Mouse (Mus musculus): ENCODE results near the gene Socs4.
A peak's percentile ranks its signal among the peaks of the same experiment; 100 is the strongest.

Socs4 gene

GRCm38 (mm10) chr14:47291772-47292171 is 15.0 kb downstream of the Socs4 start:
- no peak for DNase-seq

- DNase-seq = no peak
Observed at GRCm38 (mm10) chr14:47294136-47294535, 17.4 kb downstream of the Socs4 start.

- no peak for DNase-seq
Observed at GRCm38 (mm10) chr14:47296232-47296631, 19.5 kb downstream of the Socs4 start.

- DNase-seq = peak; percentile 92
Observed at GRCm38 (mm10) chr14:47297785-47298407, 21.2 kb downstream of the Socs4 start, which contains the start of gene Mapk1ip1l. Mapk1ip1l (plus strand) TSS chr14:47298266.

- DNase-seq = peak; percentile 54
Observed at GRCm38 (mm10) chr14:47298408-47298792, 21.7 kb downstream of the Socs4 start.

- peak; percentile 57 for DNase-seq
Observed at GRCm38 (mm10) chr14:47298819-47299261, 22.1 kb downstream of the Socs4 start.

GRCm38 (mm10) chr14:47302885-47303680 is 26.4 kb downstream of the Socs4 start:
- DNase-seq = no peak

GRCm38 (mm10) chr14:47304814-47305405 is 28.2 kb downstream of the Socs4 start:
- DNase-seq = no peak

- no peak for DNase-seq
Observed at GRCm38 (mm10) chr14:47305933-47306332, 29.2 kb downstream of the Socs4 start.

GRCm38 (mm10) chr14:47307669-47308068 is 30.9 kb downstream of the Socs4 start:
- no peak for DNase-seq

GRCm38 (mm10) chr14:47309061-47309460 is 32.3 kb downstream of the Socs4 start:
- DNase-seq = no peak

- no peak for DNase-seq
Observed at GRCm38 (mm10) chr14:47310342-47311181, 33.8 kb downstream of the Socs4 start.

GRCm38 (mm10) chr14:47319362-47319761 is 42.6 kb downstream of the Socs4 start:
- no peak for DNase-seq

- DNase-seq = peak; percentile 56
Observed at GRCm38 (mm10) chr14:47321581-47321980, 44.9 kb downstream of the Socs4 start.

- no peak for DNase-seq
Observed at GRCm38 (mm10) chr14:47325965-47326761, 49.4 kb downstream of the Socs4 start.

- no peak for DNase-seq
Observed at GRCm38 (mm10) chr14:47327347-47327746, 50.6 kb downstream of the Socs4 start.

- DNase-seq = no peak
Observed at GRCm38 (mm10) chr14:47331920-47332319, 55.2 kb downstream of the Socs4 start.

GRCm38 (mm10) chr14:47334819-47335218 is 58.1 kb downstream of the Socs4 start:
- DNase-seq = peak; percentile 71

- no peak for DNase-seq
Observed at GRCm38 (mm10) chr14:47335300-47335699, 58.6 kb downstream of the Socs4 start.

- DNase-seq = no peak
Observed at GRCm38 (mm10) chr14:47340231-47340925, 63.6 kb downstream of the Socs4 start.

GRCm38 (mm10) chr14:47341811-47342291 is 65.1 kb downstream of the Socs4 start:
- no peak for DNase-seq

All from liver (tissue).